Mouse (Mus musculus) layer of hippocampus, adult 8-10 months (tissue): ENCODE results near the gene Eif4enif1. TPM values are rescaled to one million over a fixed set of nuclear protein-coding genes. Genes with fewer than 3 reads are reported as not detected.
"Not testable (repeated sequence)": the region's sequence is repeated elsewhere in the genome, so short reads cannot be mapped to it uniquely, and the experiment has no call there.

Experiments
- DNase-seq, 2 experiments: peaks; one replicate each; pipeline ENCODE4 v3.0.0; 2022; ENCODE audit warnings: low spot score in 2 of 2
- total RNA-seq, 4 experiments: library from RNA; stranded (reverse); gene quantifications; 2 replicates each; pipeline ENCODE4 v1.2.4; 2022

Eif4enif1 gene
- total RNA-seq, 4 experiments from 2014 or later = 65.3 to 75.5 (median 69.9) TPM

DNA sequence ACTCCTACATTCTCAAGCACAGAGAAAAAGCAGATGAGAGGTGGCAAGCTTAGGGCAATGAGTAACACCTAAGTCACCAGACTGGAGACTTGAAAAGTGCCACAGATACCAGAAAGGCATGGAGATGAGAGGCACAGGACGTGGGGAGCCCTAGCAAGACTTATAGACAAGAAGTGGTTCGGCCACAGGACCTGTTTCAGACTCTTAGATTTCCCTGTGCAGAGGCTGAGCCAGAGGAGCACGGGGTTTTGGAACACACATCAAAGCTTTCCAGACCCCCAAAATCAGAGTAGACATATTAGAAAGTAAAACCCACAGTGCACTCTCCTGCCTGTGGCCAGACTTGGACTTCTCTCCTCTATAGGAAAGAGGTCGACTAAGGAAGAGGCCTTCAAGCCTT, 20.9 kb upstream of the Eif4enif1 start:
- DNase-seq = peak; percentile 70 to 78

GRCm38 (mm10) chr11:3181971-3182370, 20.2 kb upstream of the Eif4enif1 start:
- not testable (repeated sequence) for DNase-seq

GRCm38 (mm10) chr11:3182707-3183106, 19.5 kb upstream of the Eif4enif1 start:
- not testable (repeated sequence) for DNase-seq

GRCm38 (mm10) chr11:3193363-3193762, 8.8 kb upstream of the Eif4enif1 start, which contains the start of gene Sfi1:
Sfi1 (minus strand) TSS chr11:3193463.
- DNase-seq = no peak

DNA sequence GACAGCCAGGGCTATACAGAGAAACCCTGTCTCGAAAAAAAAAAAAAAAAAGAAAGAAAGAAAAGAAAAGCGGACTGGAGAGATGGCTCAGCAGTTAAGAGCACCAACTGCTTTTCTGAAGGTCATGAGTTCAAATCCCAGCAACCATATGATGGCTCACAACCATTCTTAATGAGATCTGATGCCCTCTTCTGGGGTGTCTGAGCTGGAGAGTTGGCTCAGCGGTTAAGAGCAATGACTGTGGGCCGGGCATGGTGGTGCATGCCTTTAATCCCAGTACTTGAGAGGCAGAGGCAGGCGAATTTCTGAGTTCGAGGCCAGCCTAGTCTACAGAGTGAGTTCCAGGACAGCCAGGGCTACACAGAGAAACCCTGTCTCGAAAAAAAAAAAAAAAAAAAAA, 1.6 kb upstream of the Eif4enif1 start:
- DNase-seq = not testable (repeated sequence)

DNA sequence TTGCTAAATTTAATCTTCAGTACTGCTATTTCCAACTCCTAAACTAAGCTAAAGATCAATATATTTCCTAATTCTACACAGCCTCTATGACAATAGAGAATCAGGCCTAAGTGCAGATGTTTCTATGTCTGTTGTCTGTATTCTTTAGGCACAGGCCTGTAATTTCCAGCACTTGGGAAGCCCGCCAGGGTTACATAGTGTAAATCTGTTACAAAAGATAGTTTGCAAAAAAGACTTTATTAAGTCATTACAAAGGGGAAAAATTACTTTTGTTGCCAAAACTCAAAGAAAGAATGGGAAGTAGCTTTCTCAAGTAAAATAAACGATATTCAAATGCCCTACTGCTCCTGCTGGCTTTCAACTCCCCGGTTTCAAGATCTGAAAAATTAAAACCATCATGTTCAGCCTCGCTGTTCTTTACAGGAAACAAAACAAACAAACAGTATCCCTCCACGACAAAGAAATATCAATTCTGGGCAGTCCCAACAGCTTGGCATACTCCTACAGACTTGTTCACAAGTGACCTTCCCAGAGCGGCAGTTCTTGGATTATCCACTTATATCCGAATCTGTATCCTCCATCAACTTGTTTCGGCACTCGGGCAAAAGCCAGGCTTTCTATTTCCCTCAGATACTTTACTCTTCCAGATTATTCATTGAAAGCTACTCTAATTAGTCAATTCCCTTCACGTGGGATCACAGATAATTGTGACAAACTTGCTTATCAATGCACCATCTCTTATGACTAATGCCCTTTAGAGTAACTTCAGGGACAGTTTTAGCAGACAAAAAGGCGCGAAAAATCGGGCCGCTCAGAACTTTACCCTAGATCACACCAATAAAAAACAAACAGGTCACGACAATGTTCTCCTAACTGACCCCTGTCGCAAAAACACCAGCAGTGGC, 614 bp upstream of the Eif4enif1 start:
- no peak for DNase-seq

GRCm38 (mm10) chr11:3202781-3203441, 719 bp downstream of the Eif4enif1 start:
- peak; percentile 24 to 26 for DNase-seq

DNA sequence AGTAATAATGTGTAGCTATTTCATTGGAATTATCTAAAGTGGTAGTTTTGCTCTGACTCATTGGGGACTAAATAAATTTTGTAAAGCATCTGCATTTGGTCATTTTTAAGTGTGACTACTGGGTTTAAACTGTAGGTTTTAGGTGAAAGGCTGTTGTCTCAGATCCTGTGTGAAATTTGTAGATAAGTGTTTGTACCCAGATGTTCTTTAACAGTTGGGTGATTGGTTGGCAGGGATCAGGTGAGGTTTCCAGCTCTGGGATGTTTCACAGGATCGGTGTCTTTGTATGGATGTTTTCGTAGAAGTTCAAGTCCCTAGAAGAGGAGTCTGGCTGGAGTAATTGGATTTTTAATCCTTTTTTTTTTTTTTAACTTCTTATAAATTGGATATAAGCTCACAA, 1.6 kb downstream of the Eif4enif1 start:
- no peak for DNase-seq

- no peak for DNase-seq
Measured at GRCm38 (mm10) chr11:3205207-3205606, 3.0 kb downstream of the Eif4enif1 start.

GRCm38 (mm10) chr11:3206783-3207182, 4.6 kb downstream of the Eif4enif1 start:
- DNase-seq = no peak

DNA sequence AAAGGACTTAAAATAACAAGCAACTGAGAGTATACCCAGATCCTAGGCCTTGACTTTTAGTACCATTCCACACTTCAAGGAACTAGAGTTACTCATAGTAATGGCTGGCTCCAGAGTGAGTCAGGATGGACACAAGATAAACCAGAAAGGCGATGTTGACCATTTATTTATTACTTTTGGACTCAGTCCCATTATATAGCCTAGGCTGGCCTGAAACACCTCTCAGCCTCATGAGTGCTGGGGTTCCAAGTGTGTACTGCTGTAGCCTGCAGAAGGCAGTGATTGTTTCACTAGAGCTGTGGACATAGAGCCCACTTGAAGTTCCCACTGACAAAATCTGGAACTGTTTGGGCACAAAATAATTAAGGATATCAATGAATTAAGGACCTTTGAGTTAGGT, 10.3 kb downstream of the Eif4enif1 start:
- no peak for DNase-seq

- DNase-seq = no peak
Measured at GRCm38 (mm10) chr11:3223105-3223504, 20.9 kb downstream of the Eif4enif1 start.

DNA sequence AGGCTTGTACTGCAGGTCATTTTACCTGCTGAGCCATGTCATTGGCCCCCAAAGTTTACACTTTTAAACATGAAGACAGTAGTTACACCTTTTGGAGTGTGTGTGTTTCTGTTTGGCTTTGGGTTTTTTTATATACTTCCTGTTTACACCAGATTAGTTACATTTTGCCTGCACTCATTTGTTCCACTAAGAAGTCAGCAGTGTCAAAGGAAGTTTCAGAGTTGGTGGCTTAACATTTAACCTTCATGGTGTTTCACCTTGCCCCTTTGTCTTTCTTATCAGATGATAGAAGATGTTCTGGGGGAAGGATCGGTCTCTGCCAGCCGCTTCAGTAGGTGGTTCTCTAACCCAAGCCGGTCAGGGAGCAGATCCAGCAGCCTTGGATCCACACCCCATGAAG, 24.9 kb downstream of the Eif4enif1 start:
- no peak for DNase-seq

GRCm38 (mm10) chr11:3232248-3232647, 30.1 kb downstream of the Eif4enif1 start:
- no peak for DNase-seq

DNA sequence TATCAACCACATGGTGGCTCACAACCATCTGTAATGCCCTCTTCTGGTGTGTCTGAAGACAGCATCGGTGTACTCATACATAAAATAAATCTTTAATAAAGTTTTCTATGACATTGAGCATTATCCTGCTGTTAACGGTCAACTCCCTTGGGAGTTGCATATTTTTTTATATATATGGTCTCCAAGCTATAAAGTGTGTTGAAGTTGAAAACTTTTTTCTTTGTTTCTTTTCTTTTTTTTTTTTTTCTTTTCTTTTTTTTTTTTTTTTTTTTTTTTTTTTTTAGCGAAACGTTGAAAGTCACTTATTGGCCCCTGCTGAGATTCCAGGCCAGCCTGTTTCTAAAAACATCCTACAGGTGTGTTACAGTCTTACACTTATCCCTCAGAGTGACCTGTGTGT, 31.5 kb downstream of the Eif4enif1 start:
- DNase-seq = no peak

GRCm38 (mm10) chr11:3235277-3235676, 33.1 kb downstream of the Eif4enif1 start:
- no peak for DNase-seq

DNA sequence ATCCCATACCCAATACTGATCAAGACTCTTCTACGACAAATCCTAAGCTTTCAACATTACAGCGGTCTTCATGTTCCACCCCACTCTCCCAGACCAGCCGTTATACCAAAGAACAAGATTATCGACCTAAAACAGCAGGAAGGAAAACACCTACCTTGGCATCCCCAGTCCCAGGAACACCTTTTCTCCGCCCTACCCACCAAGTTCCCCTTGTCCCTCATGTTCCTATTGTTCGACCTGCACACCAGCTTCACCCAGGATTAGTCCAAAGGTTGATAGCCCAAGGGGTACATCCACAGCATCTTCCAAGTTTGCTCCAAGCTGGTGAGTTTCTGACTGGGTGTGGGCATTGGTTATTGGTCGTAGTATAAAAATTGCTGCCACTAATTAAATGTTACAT, 40.2 kb downstream of the Eif4enif1 start:
- no peak for DNase-seq

GRCm38 (mm10) chr11:3243771-3244170, 41.6 kb downstream of the Eif4enif1 start:
- no peak for DNase-seq

- DNase-seq = no peak
Measured at GRCm38 (mm10) chr11:3247387-3247786, 45.2 kb downstream of the Eif4enif1 start.

DNA sequence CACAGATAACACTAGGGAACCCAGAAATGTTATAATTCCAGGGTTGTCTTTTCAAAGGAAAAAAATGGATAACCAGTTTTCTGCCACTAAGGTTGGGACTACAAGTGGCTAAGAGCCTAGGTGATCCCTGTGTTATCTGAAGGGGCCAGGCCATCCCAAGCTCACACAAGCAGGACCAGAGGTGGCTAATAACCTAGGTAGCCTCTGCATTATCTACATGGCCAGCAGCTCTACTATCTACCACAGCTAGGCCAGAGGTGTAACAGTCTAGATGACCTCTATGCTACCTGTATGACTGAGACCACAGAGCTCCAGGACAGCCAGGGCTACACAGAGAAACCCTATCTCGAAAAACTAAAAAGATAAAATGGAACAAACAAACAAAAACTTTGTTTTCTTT, 57.3 kb downstream of the Eif4enif1 start:
- no peak for DNase-seq

- DNase-seq = no peak
Measured at GRCm38 (mm10) chr11:3265291-3266078, 63.3 kb downstream of the Eif4enif1 start.
